Mouse (Mus musculus) retina, postnatal 7 days (tissue): Measurements from ENCODE around the gene Ano9.

ENCODE experiments used
- DNase-seq: peaks from one replicate; pipeline ENCODE4 v3.0.0-alpha.2; 2012; ENCODE audit warnings: low read depth, low spot score

Gene Ano9

DNA sequence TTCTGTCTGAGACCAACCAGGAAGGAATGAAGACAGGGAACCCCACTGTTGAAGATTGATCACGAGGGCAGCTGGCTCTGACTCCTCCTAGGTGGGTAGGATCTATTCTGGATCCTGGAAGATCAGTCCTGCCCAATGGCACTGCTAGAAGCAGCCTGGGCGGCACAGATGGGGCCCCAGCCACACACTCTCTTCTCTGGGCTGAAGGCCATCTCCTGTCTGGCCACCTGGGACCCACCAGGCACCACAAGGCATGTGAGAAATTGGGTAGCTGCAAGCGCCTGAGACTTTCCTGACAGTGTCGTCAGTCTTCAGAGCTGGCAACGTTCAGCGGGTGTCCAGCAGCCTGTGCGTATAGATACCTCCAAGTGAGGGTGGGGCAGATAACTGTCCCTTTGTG is 55.1 kb downstream of the Ano9 start:
- no peak for DNase-seq

DNA sequence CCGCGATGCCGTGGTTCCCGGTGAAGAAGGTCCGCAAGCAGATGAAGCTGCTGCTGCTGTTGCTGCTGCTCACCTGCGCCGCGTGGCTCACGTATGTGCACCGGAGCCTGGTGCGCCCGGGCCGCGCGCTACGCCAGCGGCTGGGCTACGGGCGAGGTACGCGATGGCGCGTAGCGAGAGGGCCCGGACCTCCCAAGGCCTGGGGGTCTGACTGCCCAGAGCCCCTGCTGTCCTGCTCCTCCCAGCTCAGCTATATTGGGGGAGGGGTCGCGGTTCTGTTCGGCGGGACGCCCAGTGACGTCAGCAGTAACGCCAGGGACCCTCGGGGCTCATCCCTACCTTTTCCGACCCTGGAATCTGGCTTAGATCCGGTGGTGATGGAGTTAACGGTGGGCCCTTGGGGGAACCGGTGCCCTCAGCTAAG is 56.3 kb downstream of the Ano9 start:
- no peak for DNase-seq

DNA sequence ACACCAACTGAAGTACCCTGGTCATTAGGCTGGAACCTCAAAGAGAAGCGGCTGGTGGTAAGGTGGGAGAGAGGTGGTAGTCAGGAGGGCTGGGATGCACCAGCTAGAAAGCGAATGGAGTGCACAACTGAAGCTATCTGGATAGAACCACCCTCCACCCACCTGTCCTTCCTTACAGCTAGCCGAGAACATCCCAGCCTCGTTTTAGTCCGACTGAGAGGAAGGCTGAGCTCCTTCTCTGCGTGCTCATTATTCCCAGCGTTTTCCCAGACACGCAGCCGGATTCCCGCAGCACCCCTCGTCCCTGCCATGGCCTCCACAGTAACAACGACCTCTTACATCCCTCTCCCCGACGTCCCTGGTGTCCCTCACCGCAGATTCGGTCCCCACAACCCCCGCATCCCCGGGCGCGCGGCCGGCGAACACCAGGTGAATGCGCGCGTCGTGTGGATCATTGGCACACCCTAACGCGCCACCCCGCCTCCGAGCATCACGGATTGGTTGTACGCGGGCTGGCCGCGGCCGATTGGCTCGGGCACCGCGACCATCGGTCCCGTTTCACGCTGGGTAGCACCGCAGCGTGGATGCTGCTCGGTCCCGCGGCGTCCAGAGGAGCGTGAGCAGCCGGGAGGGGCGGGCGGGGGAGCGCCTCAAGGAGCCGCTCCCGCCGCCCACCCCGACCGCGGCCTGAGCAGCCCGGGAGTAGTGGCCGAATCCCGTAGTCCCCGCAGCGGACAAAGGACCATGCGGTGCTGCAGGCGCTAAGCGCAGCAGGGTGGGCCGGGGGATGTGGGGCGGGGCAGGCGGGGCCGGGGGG is 57.0 kb downstream of the Ano9 start, which contains the start of gene B4galnt4:
Gene B4galnt4, plus strand, starts transcription at position 679 of the 817 bp plus-strand sequence.
- DNase-seq, result peak; percentile 72

DNA sequence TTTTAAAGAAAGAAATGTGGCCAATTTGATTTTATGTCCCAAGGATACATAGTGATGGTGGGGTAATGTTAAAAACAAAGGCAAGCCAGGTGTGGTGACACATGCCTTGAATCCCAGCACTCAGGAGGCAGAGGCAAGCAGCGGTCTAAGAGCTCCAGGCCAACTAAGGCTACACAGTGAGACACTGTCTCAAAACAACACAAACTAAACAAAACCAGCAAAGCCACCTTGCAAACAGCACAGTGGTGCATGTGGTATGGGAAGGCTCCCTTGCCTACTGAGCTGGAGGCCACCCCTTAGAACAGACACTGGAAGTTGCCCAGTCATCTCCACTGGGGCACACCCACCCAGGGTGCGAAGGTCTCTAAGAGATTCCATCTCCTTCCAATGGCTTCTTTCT is 57.7 kb downstream of the Ano9 start:
- no peak for DNase-seq

DNA sequence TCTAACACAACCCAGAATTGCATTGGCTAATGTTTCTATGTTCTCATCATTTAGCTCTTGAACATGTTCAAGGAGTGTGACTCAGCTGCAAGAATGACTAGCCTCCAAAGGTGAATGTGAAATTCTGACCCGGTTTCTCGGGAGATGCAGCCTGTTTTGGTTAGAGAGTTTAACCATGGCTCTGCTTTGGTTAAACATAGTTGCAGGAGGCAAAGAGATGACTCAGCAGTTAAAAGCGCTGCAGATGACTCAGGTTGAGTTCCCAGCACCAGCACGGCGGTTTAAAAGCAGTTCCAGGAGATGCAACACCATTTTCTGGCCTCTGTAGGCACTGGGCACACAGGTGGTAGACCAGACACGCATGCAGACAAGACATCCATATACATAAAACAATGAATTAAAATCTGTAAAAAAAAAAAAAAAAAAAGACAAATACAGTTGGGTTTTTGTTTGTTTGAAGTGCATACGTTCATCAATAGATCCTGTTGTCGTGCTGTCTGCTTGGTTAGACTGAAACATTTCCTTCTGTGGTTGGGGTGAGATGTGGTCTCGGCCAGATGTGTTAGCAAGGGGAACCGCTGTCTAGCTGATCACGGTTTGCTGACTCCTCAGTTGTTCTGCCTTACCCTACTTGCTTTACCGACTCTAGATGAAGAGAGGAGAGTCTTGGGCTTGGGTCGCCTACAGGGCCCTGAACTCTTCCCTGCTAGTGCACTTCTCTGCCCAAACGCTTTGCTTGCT is 58.8 kb downstream of the Ano9 start:
- no peak for DNase-seq

DNA sequence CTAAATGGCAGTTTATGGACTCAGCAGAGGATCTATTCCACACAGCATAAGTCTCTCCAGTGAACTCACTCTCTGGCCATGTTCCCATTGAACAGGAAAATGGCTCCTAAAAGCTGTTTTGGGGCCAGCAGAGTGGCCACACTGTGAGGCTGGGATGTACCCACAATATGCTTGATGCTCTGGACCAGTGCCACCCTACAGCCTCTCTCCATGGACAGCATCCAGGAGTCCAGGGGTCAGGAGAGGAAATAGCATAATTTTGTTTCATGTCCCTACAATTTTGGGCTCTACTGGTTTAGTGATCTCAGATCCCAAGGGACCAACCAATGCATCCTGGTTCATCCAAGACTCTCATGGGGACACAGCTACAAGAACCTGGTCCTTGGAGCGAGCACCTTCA is 60.1 kb downstream of the Ano9 start:
- no peak for DNase-seq

DNA sequence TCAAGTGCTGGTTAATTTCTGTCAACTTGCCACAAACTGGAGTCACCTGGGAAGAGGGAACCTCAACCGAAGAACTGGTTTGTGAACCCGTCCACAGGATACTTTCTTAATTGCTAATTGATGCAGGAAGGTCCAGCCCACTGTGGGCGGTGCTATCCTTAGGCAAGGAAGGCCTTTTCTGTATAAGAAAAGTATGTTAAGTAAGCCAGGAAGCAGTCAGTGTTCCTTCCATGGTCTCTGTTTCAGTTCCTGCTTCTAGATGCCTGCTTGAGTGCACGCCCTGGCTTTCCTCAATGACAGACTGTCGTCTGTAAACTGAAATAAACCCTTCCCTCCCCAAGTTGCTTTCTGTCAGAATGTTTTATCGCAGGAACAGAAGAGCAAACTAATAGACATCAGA is 60.6 kb downstream of the Ano9 start:
- DNase-seq, result no peak

DNA sequence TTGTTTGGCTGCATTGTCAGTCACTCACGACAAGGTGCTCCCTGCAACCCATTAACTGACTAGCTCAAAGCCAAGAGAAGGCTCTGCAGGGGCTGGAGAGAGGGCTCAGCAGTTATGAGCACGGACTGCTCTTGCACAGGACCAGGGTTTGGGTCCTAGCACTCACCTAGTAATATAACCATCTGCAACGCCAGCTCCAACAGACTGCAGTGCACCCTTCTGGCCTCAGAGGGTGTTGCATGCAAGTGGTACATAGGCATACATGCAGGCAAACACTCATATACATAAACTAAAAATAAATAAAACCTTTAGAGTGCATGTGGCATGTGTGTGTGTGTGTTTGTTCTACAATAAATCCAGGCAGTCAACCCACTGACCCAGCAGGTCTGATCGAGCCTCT is 61.8 kb downstream of the Ano9 start:
- no peak for DNase-seq

DNA sequence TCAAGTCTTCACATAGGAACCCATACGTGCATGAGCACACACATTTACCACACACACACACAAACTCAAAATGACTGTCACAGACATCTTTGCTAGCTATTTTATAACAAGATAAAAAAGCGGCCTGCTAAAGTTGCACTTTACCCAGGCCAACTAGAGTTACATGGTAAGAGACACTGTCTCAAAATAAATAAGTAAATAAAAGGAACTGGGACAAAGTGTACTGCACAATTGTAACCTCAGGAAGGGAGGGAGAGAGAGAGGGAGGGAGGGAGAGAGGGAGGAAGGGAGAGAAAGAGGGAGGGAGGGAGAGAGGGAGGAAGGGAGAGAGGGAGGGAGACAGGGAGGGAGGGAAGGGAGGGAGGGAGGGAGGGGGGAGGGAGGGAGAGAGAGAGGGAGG is 65.2 kb downstream of the Ano9 start:
- DNase-seq, result no peak

DNA sequence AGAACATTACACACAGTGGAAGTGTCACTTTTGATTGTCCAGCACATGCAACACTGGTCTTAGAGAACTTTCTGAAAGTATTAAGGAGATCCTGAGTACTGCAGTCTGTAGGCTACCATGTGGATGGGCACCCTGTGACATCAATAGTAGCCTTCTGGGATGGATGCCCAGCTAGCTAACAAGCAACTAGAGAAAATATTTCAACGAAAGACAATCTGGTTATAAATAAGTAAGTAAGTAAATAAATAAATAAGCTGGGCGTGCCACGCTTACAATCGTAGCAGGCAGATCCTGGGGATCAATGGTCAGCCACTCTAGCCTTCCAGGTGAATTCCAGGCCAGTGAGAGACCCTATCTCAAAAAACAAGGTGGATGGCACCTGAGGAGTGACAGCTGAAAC is 65.6 kb downstream of the Ano9 start:
- no peak for DNase-seq
